Mouse (Mus musculus) cerebellum, adult 18-20 months (tissue): ENCODE data around the gene Gstz1.
"Not testable (repeated sequence)": the region's sequence is repeated elsewhere in the genome, so short reads cannot be mapped to it uniquely, and the experiment has no call there.

Experiments
- DNase-seq, 2 experiments: peaks; one replicate each; pipeline ENCODE4 v3.0.0; 2021

The Gstz1 gene

DNA sequence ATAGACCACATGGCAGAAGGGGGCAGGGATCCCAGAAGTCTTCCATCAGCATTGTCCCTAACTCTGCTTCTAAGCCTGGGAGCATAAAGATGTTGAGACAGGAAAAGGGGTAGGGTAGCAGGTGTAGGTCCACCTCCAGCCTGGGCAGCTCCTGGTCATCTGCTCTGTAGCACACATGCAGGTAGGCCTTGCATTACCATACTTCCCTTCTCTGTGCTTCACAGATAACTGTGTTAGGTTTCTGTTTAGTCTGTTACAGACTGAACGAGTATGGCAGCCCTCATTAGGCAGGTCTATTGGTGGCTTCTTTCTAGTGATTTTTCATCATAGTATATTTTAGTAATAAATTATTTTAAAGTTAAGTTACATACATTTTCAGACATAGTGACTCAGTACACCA lies 13.3 kb downstream of the Gstz1 start:
- DNase-seq, result no peak

DNA sequence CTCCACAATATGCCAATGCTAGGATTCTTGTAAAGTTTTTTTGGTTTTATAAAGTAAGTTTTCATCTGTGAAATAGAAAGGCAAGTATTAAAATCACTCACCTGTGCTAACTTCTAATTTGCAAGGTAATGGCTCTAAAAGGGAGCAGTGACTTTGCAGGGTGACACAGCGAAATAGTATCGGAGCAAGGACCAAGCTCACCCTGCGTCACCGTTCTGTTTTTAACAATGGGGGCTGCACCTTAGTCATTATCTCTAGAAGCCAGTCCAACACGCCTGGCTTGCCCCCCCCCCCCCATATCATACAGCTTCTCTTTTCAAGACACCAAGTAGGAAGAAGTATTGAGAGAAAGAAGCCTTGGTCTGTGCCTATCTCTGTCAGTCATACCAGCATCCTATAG lies 13.8 kb downstream of the Gstz1 start:
- DNase-seq, result no peak

DNA sequence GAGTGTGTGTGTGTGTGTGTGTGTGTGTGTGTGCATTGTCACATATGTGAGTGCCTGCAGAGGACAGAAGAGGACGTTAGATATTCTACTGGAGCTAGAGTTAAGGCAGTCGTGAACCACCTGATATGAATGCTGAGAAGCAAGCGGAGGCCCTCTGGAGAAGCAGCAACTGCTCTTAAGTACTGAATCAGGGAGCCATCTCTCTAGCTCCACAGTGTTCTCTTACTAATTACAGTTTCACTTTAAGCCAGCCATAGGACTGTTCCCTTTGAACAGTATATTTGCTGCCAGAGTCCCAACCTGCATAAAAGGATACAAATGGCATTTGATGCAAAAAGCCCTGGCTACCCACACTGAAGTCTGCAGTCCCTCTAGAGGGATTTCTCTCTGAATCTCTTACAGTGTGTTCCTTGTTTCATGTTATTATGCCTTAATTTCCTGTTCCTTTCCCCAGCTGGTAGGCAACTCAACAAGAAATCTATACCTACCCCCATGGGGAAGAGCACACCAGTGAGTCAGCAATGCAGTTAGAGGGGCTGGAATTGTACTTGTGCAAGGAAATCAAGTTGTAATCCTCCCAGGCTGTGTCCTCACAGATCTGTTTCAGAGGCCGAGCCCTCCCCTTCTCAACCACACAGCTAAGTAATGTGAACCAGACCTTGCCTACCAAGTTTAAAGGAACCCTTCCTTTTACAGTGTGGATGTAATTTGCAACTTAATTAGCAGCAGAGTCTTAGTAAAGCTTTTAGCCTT lies 28.4 kb downstream of the Gstz1 start:
- DNase-seq, result no peak

DNA sequence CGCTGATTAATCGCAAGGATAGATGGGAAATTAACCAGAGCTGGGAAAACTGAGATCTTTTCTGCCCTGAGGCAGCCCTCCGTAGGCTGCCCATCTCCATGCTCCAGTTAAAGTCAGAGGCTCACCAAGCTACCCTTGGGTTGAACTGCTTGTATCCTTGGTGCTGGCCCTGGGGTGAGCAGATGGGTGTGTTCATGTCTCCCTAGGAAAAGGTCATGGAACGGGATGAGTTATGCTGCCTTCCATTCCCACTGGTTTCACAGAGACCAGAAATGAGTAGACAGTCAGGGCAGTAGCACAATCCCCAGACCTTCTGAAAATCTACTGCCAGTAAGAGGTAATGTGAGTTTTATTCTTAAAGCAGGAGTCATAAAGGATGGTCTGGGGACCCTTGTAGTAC lies 30.7 kb downstream of the Gstz1 start:
- DNase-seq, result no peak

DNA sequence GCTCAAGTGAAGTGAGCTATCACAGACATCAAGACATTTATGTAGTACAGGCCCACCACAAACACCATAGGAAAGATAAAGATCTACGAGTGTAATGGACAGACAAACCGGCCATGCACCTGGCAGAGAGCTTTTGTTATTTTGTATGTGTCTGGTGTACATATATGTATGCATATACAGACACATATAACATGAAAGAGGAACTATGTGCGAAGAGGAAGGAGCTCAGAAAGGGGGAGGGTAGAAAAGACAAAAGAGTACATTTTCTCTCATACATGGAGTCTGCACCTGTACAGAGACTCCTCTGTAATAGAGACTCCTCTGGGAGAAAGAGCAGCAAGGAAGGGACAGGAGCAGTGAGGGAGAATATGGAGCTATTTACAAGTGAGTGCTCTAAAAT lies 46.0 kb downstream of the Gstz1 start:
- no peak for DNase-seq

DNA sequence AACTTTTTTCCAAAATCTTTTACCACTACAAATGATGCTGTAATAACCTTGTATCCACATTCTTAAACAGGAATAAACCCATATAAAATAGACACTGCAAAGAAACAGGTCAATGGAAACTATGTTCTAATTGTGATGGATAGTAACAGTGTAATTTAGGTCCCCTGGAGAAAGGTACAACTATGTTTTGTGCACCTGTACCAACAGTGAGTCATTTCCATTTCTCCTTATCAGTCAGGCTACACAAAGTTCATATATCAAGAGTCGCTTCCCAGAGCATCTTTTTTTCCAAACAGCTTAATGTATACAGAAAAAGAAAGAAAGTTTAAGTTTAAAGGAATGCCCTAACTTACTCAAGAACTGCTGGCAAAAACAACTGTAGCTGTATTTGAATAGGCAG lies 48.1 kb downstream of the Gstz1 start:
- DNase-seq, result no peak

DNA sequence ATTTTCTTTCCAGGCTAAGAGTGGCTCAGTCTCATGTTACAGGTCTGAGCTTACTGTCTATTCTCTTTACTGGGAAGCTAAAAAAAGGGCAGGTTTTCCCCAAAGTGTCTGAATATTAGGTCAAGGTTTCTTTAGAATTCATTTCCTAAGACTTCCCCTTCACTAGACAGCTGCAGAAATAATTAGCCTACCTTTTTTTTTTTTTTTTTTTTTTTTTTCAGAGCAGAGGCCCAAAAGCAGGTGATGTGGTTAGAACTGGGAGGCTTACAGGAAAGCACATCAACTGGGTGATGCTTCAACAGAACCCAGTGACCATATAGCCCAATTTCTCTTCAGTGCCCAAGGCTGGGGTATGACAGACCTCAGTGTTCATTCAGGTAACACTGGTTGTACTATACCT lies 49.3 kb downstream of the Gstz1 start:
- DNase-seq, result no peak

DNA sequence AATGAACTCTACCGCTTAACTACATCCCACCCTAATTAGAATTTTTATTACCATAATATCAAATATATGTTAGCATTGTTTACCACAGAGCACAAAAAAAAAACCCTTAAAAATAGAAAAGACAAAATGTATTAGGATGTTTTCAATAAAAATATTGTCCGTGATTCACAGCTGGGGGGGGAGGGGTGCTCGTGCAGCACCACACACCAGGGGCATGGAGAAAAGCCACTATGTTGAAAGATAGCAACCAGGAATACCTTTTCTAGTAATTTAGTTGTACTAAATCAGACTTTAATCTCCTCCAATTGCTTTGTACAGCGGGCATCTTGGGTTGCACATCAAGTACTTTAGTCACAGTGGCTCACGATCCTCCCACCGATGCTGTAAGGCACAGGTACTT lies 51.8 kb downstream of the Gstz1 start:
- no peak for DNase-seq

DNA sequence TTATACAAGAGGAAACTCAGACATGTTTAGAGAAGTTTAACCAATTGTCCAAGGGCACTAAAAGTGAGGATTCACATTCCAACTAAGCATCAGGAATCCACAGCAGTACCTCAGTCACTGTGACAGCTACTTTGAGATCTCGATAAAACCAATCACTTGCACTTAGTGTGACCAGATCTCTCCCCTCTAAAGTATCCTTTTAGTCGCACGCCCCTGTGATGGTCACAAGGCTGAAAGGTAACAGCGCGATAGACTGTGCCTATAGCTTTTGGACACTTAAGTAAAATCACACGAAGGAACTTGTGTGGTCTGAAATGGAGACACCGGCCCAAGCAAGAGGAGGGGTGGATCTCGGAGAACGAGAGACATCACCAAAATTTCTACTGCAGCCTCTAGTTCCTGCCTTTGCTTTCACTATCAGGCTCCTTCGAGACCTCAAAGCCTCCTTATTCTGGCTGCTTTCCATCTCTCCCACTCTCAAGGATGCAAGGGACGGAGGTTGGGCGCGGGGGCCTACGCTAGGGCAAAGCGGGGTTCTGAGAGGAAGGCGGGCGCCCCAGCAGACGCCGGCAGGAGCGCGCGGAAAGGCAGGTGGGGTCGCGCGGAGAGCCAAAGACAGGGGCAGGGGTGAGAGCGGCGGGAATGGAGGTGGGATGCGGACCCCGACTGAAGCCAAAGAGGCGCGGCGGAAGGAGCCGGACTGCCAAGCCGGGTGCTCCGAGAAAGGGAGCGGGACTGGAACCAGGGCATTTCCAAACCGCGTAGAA lies 52.4 kb downstream of the Gstz1 start, which contains the start of gene Samd15:
Gene Samd15, plus strand, starts transcription at position 518 of the 767 bp plus-strand sequence.
- peak; percentile 35 to 48 for DNase-seq

DNA sequence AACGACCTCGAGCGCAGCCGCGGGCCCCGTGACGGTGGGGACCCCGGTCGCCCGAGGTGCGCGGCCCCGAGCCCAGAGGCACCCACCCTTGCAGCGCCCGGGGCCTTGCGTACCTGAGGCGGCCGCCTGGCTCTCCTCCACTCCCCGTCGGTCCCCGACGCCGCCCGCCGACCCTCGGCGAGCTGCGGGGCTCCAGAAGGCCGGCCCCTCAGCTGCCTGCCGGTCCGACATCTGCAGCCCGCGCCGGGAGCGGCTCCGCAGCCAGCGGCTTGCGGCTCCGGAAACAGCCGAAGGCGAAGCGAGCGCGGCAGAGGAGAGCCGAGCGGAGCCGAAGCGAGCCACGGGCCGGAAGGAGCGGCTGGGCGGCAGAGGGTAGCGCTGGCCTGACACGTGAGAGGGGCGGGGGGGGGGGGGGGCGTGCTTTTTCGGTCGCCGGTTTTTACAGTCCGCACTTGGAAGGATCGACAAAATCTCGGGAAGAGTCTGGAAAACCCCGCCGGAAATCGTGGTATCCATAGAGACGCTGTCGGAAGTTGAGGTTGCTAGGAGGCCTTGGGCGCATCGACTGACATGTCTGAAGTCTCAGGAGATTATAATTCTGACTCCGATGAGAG lies 53.1 kb downstream of the Gstz1 start, which contains the start of gene Tmed8:
Gene Tmed8, minus strand, starts transcription at position 482 of the 614 bp plus-strand sequence.
- DNase-seq, result peak; percentile 73 to 83

DNA sequence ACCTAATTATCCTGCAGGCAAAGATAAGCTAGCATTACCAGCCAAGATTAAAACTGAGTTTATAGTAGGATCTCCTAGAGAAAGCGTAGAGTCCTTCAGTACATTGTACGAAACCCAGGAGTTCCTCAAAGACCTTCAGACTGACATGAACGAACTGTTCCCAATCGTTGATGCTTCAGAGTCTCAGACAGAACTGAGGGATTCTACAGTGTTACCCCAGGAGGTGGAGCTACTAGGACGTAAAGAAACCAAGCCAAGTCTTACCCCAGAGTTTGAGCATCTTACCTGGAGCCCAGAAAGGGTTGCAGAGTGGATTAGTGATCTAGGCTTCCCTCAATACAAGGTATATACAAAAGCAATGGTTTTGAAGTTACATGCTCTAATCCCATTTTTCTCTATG lies 54.7 kb downstream of the Gstz1 start:
- no peak for DNase-seq

DNA sequence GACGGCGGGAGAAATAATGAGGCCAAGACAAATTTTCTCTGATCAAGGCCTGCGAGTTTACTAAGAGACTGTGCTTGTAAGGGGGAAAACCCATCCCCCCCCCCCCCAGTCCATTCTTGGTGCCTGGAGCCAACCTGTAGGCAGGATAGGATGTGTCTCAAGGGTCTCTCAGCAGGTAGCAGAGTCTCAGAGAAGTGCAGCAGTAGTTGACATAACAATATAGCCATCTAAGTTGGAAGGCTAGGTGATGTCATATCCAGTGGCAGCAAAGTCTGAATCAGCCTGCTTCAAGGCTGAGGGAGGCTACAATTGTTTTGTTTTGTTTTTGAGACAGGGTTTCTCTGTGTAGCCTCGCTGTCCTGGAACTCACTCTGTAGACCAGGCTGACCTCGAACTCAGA lies 58.8 kb downstream of the Gstz1 start:
- DNase-seq, result not testable (repeated sequence)

DNA sequence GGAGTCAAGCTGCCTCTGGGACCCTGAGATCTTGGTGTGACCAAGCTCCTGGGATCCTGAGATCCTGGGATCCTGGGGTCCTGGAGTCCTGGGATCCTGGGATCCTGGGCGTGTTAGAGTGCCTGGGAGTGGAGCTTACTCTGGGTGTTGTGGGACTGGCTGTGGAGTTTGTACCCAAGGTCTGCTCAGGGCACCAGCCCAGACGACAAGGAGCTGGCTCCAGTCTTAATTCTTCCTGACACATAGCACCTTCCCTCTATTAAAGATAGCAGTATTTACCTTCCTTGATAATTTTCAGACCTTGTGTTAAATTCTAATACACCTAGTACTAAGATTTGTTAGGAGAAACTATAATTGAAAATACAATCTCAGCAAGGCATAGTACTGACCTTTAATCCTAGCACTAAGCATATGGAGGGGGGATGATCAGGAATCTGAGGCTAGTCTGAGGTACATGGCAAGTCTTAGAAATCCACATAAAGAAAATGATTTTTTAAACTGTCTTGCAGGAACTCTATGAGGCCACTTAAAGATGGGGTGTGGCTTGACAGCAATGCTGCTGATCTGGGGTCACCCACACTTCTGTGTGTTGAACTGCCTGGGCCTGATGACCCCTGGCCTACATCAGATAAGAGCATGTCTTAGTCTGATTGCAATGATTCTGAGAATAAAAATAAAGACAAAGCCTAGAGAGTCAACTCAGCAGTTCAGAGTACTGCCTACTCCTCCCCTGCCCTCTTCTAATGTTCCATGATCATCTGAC lies 66.1 kb downstream of the Gstz1 start:
- no peak for DNase-seq
